Mouse (Mus musculus) erythroblast, embryonic 14.5 days (primary cell): Measurements from ENCODE around the gene Pilrb2. TPM values are rescaled to one million over a fixed set of nuclear protein-coding genes. Genes with fewer than 3 reads are reported as not detected.
"Not testable (repeated sequence)": the region's sequence is repeated elsewhere in the genome, so short reads cannot be mapped to it uniquely, and the experiment has no call there.

Experiments
- H3K27me3 ChIP-seq: 2 replicates; pipeline ENCODE4 v1.6.1; 2012; ENCODE audit warnings: inconsistent platforms; ENCODE audit not compliant: control insufficient read depth
- H3K36me3 ChIP-seq: 2 replicates; pipeline ENCODE4 v1.6.1; 2012; ENCODE audit warnings: mild to moderate bottlenecking, inconsistent platforms; ENCODE audit not compliant: control insufficient read depth
- H3K4me1 ChIP-seq: 2 replicates; pipeline ENCODE4 v1.6.1; 2012; ENCODE audit warnings: inconsistent platforms; ENCODE audit not compliant: control insufficient read depth
- H3K4me3 ChIP-seq: replicated peaks from 2 replicates; pipeline ENCODE3; 2012; ENCODE audit warnings: moderate library complexity, mild to moderate bottlenecking, inconsistent platforms
- H3K9me3 ChIP-seq: 2 replicates; pipeline ENCODE4 v1.6.1; 2012; ENCODE audit warnings: low read length, inconsistent platforms, mixed read lengths; ENCODE audit not compliant: control insufficient read depth
- GATA1 ChIP-seq: IDR thresholded peaks from 2 replicates; pipeline ENCODE4 v1.6.1; 2012; ENCODE audit warnings: low read length, inconsistent platforms, mixed read lengths
- TAL1 ChIP-seq: IDR thresholded peaks from 3 replicates; pipeline ENCODE4 v1.6.1; 2012; ENCODE audit warnings: low read length, inconsistent platforms, mixed read lengths
- polyA plus RNA-seq: library from polyadenylated mRNA; stranded (reverse); fragments of >175 nt; gene quantifications from 2 replicates; pipeline ENCODE4 v1.2.3, GENCODE M21; 2012

Gene Pilrb2
- polyA plus RNA-seq, 1 experiment = not detected

DNA sequence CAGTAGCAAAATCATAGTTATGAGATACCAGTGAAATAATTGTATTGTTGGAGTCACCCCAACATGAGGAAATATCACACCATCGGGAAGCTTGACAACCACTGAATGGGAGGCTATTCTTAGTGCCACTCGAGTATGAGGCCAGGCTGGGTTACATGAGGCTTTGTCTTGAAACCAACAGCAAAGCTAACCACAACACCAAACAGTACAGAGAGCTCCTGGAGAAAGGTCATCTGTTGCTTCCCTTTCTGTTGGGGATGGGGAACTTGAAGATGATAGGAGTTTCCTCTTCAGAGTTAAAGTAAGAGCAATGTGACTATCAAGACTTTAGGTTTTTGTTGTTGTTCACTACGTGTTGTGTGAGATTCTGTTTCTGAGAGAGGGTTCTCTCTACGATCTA lies 11.3 kb upstream of the Pilrb2 start:
- Histone ChIP-seq H3K36me3 (no peaks in the 10 kb centered on the region), H3K4me3 (no peak overlapping the region), H3K9me3 (no peaks in the 10 kb centered on the region), H3K27me3 (no peaks in the 10 kb centered on the region), H3K4me1 (no peaks in the 10 kb centered on the region)
- no peak for TF ChIP-seq GATA1
- TF ChIP-seq TAL1 = no peak

DNA sequence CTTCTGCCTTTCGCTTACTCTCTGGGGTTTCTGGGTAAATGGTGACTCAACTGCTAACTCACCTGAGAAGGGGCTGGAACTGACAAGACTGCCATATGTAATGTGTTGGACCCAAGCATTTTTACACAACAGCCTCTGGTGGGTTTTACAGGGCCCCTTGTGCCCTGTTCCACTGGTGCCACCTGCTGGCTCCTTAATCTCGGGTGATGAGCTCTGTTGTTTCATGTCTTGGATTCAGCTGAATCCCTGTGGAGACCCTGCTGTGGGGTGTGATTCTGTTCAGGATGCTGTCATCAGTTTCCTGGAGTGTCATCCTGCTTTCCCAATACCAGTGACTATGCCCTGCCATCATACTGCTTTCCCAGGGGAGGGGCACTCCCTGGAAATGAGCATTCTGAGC lies 6.2 kb upstream of the Pilrb2 start:
- TF ChIP-seq TAL1 = no peak
- TF ChIP-seq GATA1 = no peak
- Histone ChIP-seq H3K4me1 (no peaks in the 10 kb centered on the region), H3K4me3 (no peak overlapping the region), H3K36me3 (no peaks in the 10 kb centered on the region), H3K27me3 (no peaks in the 10 kb centered on the region), H3K9me3 (no peaks in the 10 kb centered on the region)

DNA sequence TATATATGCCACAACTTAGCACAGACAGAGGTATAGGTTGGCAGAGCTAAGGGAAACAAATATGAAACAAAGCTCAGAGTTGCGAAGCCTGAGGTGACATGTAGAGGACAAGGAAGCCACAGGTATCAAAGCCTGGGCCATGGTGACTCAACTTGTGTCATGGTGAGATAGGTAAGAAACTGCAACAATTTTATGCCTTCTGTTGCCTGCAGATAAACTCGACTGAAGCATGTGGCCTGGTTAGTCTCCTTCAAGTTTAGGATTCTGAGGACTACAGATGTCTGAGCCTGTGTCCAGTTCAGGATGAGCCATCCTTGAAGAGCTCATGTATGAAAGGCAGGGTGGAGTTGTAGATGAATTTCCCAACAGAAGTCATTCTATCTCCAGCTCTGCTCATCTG lies 3.4 kb upstream of the Pilrb2 start:
- H3K36me3 ChIP-seq = no peaks in the 10 kb centered on the region
- TF ChIP-seq TAL1 (no peak), GATA1 (no peak)

DNA sequence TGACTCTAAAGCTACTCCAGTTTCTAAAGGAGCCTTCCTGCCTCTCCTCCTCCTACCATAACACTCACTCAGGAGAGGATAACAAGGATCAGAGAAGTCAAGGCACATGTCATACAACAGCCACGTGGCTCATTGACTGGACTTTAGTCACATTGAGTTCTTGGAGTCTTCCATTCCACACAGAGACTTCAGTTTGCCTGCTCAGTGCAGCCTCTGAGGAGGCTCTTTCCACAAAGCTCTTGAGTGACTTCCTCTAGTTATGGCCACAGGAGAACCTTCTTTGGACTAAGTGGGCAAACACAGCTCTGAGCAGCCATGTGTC lies 727 bp upstream of the Pilrb2 start:
- H3K4me1 ChIP-seq, H3K27me3 ChIP-seq, H3K4me3 ChIP-seq, H3K36me3 ChIP-seq, H3K9me3 ChIP-seq: not testable (repeated sequence)

More for the DNA sequence above, 3.4 kb upstream of the Pilrb2 start:
- no peak overlapping the region for H3K4me3 ChIP-seq
- H3K9me3 ChIP-seq = no peaks in the 10 kb centered on the region
- H3K4me1 ChIP-seq = no peaks in the 10 kb centered on the region
- no peaks in the 10 kb centered on the region for H3K27me3 ChIP-seq

GRCm38 (mm10) chr5:137868600-137868999 lies 3.0 kb downstream of the Pilrb2 start:
- H3K9me3 ChIP-seq, H3K4me3 ChIP-seq, H3K36me3 ChIP-seq, H3K27me3 ChIP-seq, H3K4me1 ChIP-seq: not testable (repeated sequence)

DNA sequence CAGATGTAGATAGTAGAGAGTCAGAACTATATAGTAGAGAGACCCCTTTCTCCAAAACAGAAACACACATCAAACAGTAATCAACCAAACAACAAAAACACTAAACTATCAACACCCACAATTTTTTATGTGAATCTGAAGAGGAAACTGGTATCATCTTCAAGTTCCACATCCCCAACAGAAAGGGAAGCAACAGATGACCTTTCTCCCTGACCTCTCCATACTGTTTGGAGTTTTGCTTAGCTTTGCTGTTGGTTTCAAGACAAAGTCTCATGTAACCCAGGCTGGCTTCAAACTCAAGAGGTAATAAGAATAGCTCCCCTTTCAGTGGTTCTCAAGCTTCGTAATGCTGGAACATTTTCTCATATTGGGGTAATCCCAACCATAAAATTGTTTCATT lies 7.6 kb downstream of the Pilrb2 start:
- not testable (repeated sequence) for H3K27me3 ChIP-seq, H3K4me3 ChIP-seq

DNA sequence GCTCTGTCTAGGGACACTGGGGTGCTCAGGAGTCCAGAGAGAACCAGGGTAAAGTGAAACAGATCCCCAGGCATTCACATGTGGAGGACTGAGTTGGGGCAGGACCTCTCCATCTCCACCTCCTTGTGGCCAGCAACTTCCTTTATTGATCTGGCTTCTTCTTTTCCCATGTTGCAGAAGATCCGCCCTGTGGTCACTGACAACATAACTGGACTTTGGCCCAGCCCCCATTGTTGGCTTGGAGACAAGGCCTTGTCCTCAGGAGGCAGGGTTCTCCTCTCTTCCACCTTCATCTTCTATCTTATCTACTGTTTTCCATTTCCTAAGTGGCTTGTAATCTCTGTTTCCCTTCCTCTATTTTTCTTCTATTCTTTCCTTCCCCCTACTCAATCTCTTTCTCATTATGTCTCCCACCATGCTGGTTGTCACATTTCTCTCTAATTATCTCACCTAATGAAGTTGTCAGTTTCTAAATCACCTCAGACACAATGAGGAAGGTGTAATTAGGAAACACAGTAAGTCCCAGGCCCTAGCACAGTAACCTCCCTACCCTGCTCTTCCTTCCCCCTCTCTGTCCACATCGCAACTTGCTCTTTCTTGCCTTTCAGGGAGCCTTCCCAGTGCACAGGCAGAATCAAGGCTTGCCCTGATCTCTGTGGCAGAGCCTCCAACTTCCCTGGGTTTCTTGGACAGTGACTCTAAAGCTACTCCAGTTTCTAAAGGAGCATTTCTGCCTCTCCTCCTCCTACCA lies 13.5 kb downstream of the Pilrb2 start, which contains the start of gene Pilrb1:
Gene Pilrb1 (minus strand): TSS at position 147 of the 751 bp plus-strand sequence.
- H3K27me3 ChIP-seq, H3K9me3 ChIP-seq, H3K4me1 ChIP-seq, H3K4me3 ChIP-seq, H3K36me3 ChIP-seq: not testable (repeated sequence)

More for the DNA sequence above, 7.6 kb downstream of the Pilrb2 start:
- H3K9me3 ChIP-seq, H3K4me1 ChIP-seq, H3K36me3 ChIP-seq: not testable (repeated sequence)

- not testable (repeated sequence) for H3K4me1 ChIP-seq, H3K27me3 ChIP-seq, H3K9me3 ChIP-seq, H3K4me3 ChIP-seq, H3K36me3 ChIP-seq
Observed at GRCm38 (mm10) chr5:137856870-137857269, 14.7 kb downstream of the Pilrb2 start.

GRCm38 (mm10) chr5:137854907-137855306 lies 16.7 kb downstream of the Pilrb2 start:
- H3K36me3 ChIP-seq, H3K4me3 ChIP-seq, H3K4me1 ChIP-seq, H3K27me3 ChIP-seq, H3K9me3 ChIP-seq: not testable (repeated sequence)

DNA sequence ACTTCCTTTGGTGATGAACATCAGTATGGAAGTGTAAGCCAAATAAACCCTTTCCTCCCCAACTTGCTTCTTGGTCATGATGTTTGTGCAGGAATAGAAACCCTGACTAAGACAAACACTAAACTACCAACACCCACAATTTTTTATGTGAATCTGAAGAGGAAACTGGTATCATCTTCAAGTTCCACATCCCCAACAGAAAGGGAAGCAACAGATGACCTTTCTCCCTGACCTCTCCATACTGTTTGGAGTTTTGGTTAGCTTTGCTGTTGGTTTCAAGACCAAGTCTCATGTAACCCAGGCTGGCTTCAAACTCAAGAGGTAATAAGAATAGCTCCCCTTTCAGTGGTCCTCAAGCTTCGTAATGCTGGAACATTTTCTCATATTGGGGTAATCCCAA lies 21.3 kb downstream of the Pilrb2 start:
- not testable (repeated sequence) for H3K27me3 ChIP-seq, H3K4me1 ChIP-seq, H3K4me3 ChIP-seq, H3K36me3 ChIP-seq, H3K9me3 ChIP-seq

- not testable (repeated sequence) for H3K27me3 ChIP-seq, H3K9me3 ChIP-seq, H3K4me3 ChIP-seq, H3K36me3 ChIP-seq, H3K4me1 ChIP-seq
Observed at GRCm38 (mm10) chr5:137837110-137837509, 34.5 kb downstream of the Pilrb2 start.
